Mouse (Mus musculus): ENCODE measurements around the gene Cep295nl.

DNA sequence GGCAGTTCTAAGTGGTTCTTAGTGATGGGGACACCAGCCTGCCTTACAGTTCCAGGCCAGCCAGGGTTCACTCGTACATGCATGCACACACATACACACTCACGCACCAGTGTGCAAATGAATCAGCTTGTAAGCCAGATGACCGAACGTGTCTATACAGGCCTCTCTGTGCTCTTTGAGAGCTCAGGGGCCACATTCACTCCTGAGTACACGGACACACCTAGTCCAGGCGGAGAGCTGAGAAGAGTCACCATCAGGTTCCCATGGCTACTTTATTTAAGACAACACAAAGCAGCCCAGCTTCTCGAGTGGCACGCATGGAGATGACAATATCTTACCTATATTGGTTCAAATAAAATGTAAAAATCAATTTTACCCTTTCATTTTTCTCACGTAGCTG is 55.9 kb downstream of the Cep295nl start:
- TF ChIP-seq CTCF (IDR thresholded peaks at IDR 0.05; ENCODE audit: insufficient read depth, low read depth, low read length): no peak
- TF ChIP-seq POLR2A (IDR thresholded peaks at IDR 0.05; ENCODE audit: insufficient read depth, low read depth, low read length): no peak
